Mouse (Mus musculus): ENCODE measurements around the gene 4933425L06Rik. TPM values are rescaled to one million over a fixed set of nuclear protein-coding genes. Genes with fewer than 3 reads are reported as not detected.

4933425L06Rik gene
- polyA plus RNA-seq, 2 experiments, result not detected

GRCm38 (mm10) chr13:105146827-105147226 is 64.9 kb downstream of the 4933425L06Rik start:
- no peak overlapping the region for H3K4me3 ChIP-seq (ENCODE audit: insufficient read depth in 1 of 2, low read depth in 2 of 2, low read length in 2 of 2)
- ATAC-seq (ENCODE audit: insufficient read depth) (no peak), DNase-seq (ENCODE audit: low read depth in 3 of 3, low spot score in 3 of 3) (no peak)
- TF ChIP-seq CTCF (IDR thresholded peaks at IDR 0.05; ENCODE audit: low read depth) (no peak), EP300 (IDR thresholded peaks at IDR 0.05; ENCODE audit: low read depth) (no peak)
- H3K4me1 ChIP-seq (replicated peaks; ENCODE audit: control insufficient read depth in 2 of 2, insufficient read depth in 2 of 2, low read length in 1 of 2), result no peaks in the 10 kb centered on the region; a peak in 1 of 4 replicates
- no peak overlapping the region for H3K9ac ChIP-seq (replicated peaks)
- no peak overlapping the region for H3K27ac ChIP-seq
- no peaks in the 10 kb centered on the region for H3K9me3 ChIP-seq (ENCODE audit: control insufficient read depth, low read length)
- WGBS (ENCODE audit: insufficient replicate concordance), result 29% methylated on average over 1 of the region's 1 CpGs
- H3K27me3 ChIP-seq (ENCODE audit: control insufficient read depth, insufficient read depth, low read length), result no peaks in the 10 kb centered on the region
- no peaks in the 10 kb centered on the region for H3K36me3 ChIP-seq (replicated peaks; ENCODE audit: control insufficient read depth, insufficient read depth, low read depth)
- no peak overlapping the region for H3K4me2 ChIP-seq (ENCODE audit: low read depth)

DNA sequence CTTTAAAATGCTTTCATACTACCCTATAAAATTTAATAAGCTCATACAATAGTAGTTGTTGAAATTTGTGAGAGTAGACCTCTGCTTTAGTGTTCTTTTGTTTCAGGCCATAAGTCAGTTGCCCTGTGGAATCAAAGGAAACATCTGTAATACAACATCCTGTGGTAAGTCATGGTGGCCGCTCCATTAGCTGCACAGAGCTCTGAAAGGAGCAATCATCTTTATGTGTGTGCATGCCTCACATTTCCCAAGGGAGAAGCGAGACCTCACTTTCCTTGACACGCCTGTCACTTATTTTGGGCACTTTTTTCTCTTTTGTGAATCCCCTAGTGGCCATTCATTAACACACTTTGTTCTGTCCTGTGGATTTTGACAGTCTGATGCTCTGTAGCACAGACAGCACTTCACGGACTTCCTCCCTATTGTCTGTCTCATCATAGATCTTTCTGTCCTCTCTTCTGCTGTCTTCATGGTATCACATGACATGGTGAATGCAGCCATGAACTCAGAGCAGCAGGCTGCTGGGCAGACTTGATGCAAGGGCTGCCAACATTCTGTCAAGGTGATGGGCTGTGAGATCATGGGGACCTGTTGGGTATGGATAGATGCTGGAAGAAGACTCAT is 66.0 kb downstream of the 4933425L06Rik start:
- Histone ChIP-seq H3K4me3 (ENCODE audit: insufficient read depth in 1 of 2, low read depth in 2 of 2, low read length in 2 of 2) (no peak overlapping the region), H3K36me3 (replicated peaks; ENCODE audit: control insufficient read depth, insufficient read depth, low read depth) (no peaks in the 10 kb centered on the region), H3K9me3 (ENCODE audit: control insufficient read depth, low read length) (no peaks in the 10 kb centered on the region), H3K9ac (replicated peaks) (no peak overlapping the region), H3K27me3 (ENCODE audit: control insufficient read depth, insufficient read depth, low read length) (no peaks in the 10 kb centered on the region), H3K4me2 (ENCODE audit: low read depth) (no peak overlapping the region), H3K27ac (no peak overlapping the region), H3K4me1 (replicated peaks; ENCODE audit: control insufficient read depth in 2 of 2, insufficient read depth in 2 of 2, low read length in 1 of 2) (no peaks in the 10 kb centered on the region; a peak in 1 of 4 replicates)
- TF ChIP-seq CTCF (IDR thresholded peaks at IDR 0.05; ENCODE audit: low read depth), result no peak
- no peak for TF ChIP-seq EP300 (IDR thresholded peaks at IDR 0.05; ENCODE audit: low read depth)
- no peak for DNase-seq (ENCODE audit: low read depth in 3 of 3, low spot score in 3 of 3)
- WGBS (ENCODE audit: insufficient replicate concordance), result 15% methylated on average over 4 of the region's 4 CpGs
- ATAC-seq (ENCODE audit: insufficient read depth), result peak; percentile 43; the same call in 1 of the 2 replicates

DNA sequence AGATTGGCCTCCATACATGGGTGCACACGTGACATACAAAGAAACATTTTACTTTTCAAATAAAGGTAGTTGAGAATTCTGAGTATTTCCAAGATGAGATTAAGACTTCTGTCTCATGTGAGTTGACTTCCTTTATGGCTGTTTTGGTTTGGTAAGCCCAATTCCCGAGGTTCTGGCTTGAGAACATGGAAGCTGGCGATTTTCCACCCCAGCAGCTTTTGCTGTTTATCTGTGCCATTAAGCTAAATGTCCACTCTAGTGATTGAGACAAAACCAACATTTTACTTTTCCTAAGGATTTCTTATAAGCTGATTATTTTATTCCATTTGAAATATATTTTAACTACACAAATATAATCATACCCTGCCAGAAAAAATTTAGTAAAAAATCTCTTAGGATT is 68.1 kb downstream of the 4933425L06Rik start:
- 60% methylated on average over 3 of the region's 3 CpGs for WGBS (ENCODE audit: insufficient replicate concordance)
- no peak for TF ChIP-seq EP300 (IDR thresholded peaks at IDR 0.05; ENCODE audit: low read depth)
- TF ChIP-seq CTCF (IDR thresholded peaks at IDR 0.05; ENCODE audit: low read depth), result no peak

DNA sequence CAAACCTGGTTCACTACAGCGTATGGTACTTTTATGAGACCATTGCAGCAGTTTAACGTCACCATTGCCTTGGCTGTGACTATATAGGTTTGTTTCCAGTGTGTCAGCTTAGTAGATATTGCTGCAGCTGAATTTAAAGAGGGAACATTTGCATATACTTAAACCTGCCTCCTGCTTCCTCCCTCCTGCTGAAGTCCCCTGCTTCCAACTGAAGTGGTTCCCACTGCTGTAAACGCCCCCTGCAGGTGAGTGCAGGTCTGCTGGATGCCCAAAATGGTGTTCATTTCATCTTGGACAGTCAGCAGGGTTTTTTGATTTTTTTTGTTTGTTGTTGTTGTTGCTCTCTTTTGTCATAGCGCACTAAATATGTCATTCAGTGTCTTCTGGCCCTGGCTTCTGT is 72.0 kb downstream of the 4933425L06Rik start:
- Histone ChIP-seq H3K9ac (replicated peaks) (no peak overlapping the region), H3K27ac (no peak overlapping the region), H3K4me2 (ENCODE audit: low read depth) (no peak overlapping the region), H3K9me3 (ENCODE audit: control insufficient read depth, low read length) (no peaks in the 10 kb centered on the region), H3K4me3 (ENCODE audit: insufficient read depth in 1 of 2, low read depth in 2 of 2, low read length in 2 of 2) (no peak overlapping the region), H3K27me3 (ENCODE audit: control insufficient read depth, insufficient read depth, low read length) (no peaks in the 10 kb centered on the region), H3K4me1 (replicated peaks; ENCODE audit: control insufficient read depth in 2 of 2, insufficient read depth in 2 of 2, low read length in 1 of 2) (peaks cover 0 to 2% of the 10 kb centered on the region in 2 experiments; a peak in 1 of 4 replicates), H3K36me3 (replicated peaks; ENCODE audit: control insufficient read depth, insufficient read depth, low read depth) (no peaks in the 10 kb centered on the region)
- TF ChIP-seq EP300 (IDR thresholded peaks at IDR 0.05; ENCODE audit: low read depth) (no peak), CTCF (IDR thresholded peaks at IDR 0.05; ENCODE audit: low read depth) (peak; percentile 69)
- ATAC-seq (ENCODE audit: insufficient read depth), result no peak
- WGBS (ENCODE audit: insufficient replicate concordance), result 66% methylated on average over 4 of the region's 4 CpGs
- DNase-seq (ENCODE audit: low read depth in 3 of 3, low spot score in 3 of 3), result no peak

More for the DNA sequence above, 68.1 kb downstream of the 4933425L06Rik start:
- Histone ChIP-seq H3K27ac (no peak overlapping the region), H3K4me3 (ENCODE audit: insufficient read depth in 1 of 2, low read depth in 2 of 2, low read length in 2 of 2) (no peak overlapping the region), H3K27me3 (ENCODE audit: control insufficient read depth, insufficient read depth, low read length) (no peaks in the 10 kb centered on the region), H3K9ac (replicated peaks) (no peak overlapping the region), H3K9me3 (ENCODE audit: control insufficient read depth, low read length) (no peaks in the 10 kb centered on the region), H3K36me3 (replicated peaks; ENCODE audit: control insufficient read depth, insufficient read depth, low read depth) (no peaks in the 10 kb centered on the region), H3K4me2 (ENCODE audit: low read depth) (no peak overlapping the region), H3K4me1 (replicated peaks; ENCODE audit: control insufficient read depth in 2 of 2, insufficient read depth in 2 of 2, low read length in 1 of 2) (peaks cover 0 to 2% of the 10 kb centered on the region in 2 experiments; a peak in 1 of 4 replicates)
- no peak for ATAC-seq (ENCODE audit: insufficient read depth)
- no peak for DNase-seq (ENCODE audit: low read depth in 3 of 3, low spot score in 3 of 3)

DNA sequence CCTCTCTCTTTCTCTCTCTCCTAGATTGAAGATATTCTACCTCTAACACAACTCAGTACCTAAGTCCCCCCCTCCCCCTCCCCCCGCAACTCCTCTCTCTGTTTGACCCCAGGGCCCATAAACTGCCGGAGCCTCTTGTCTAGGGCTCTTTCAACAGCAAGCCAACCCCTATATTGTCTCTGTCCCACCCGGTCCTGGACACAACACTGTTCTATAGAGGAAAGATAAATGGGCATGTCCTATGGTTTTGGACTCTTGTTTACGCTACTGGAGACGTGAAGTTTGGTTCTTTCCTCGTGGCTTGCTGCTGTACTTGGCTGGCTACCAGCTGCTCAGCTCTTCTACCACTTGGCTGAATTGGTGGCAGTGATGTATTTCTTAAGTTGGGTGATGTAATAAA is 83.5 kb downstream of the 4933425L06Rik start:
- no peaks in the 10 kb centered on the region for H3K4me1 ChIP-seq (replicated peaks; ENCODE audit: control insufficient read depth in 2 of 2, insufficient read depth in 2 of 2, low read length in 1 of 2)
- ATAC-seq (ENCODE audit: insufficient read depth) (no peak), DNase-seq (ENCODE audit: low read depth in 3 of 3, low spot score in 3 of 3) (no peak)
- 60% methylated on average over 6 of the region's 6 CpGs for WGBS (ENCODE audit: insufficient replicate concordance)
- no peak overlapping the region for H3K27ac ChIP-seq
- no peak overlapping the region for H3K4me3 ChIP-seq (ENCODE audit: insufficient read depth in 1 of 2, low read depth in 2 of 2, low read length in 2 of 2)
- no peaks in the 10 kb centered on the region for H3K9me3 ChIP-seq (ENCODE audit: control insufficient read depth, low read length)
- H3K36me3 ChIP-seq (replicated peaks; ENCODE audit: control insufficient read depth, insufficient read depth, low read depth), result no peaks in the 10 kb centered on the region
- H3K9ac ChIP-seq (replicated peaks), result no peak overlapping the region
- H3K27me3 ChIP-seq (ENCODE audit: control insufficient read depth, insufficient read depth, low read length), result no peaks in the 10 kb centered on the region
- TF ChIP-seq EP300 (IDR thresholded peaks at IDR 0.05; ENCODE audit: low read depth) (no peak), CTCF (IDR thresholded peaks at IDR 0.05; ENCODE audit: low read depth) (no peak)
- no peak overlapping the region for H3K4me2 ChIP-seq (ENCODE audit: low read depth)

Other genes with a start within 250 kb of the 4933425L06Rik start
- gene Shisal2b, start 218.2 kb upstream of the 4933425L06Rik start, polyA plus RNA-seq (2012; rRNA removed), result not detected in 2 replicates
- not detected in 2 replicates for gene Shisal2b, start 218.2 kb upstream of the 4933425L06Rik start, polyA plus RNA-seq (2014; fragmentation: Nextera tagmentation; extraction: Ambion mirVana)
- gene Rgs7bp, start 27.2 kb upstream of the 4933425L06Rik start, polyA plus RNA-seq (2012; rRNA removed), result 0.17 and 0.23 TPM in 2 replicates
- 0.20 and 0.24 TPM in 2 replicates for gene Rgs7bp, start 27.2 kb upstream of the 4933425L06Rik start, polyA plus RNA-seq (2014; fragmentation: Nextera tagmentation; extraction: Ambion mirVana)
- 0.22 and 0.35 TPM in 2 replicates for gene Rnf180, start 212.7 kb downstream of the 4933425L06Rik start, polyA plus RNA-seq (2012; rRNA removed)
- gene Rnf180, start 212.7 kb downstream of the 4933425L06Rik start, polyA plus RNA-seq (2014; fragmentation: Nextera tagmentation; extraction: Ambion mirVana), result 0.39 and 0.76 TPM in 2 replicates

All from liver, embryonic 14.5 days (tissue).